Mouse (Mus musculus) common myeloid progenitor, adult 5-6 weeks (primary cell): Measurements from ENCODE around the gene Gm21739. TPM values are rescaled to one million over a fixed set of nuclear protein-coding genes. Genes with fewer than 3 reads are reported as not detected.
"Not testable (repeated sequence)": the region's sequence is repeated elsewhere in the genome, so short reads cannot be mapped to it uniquely, and the experiment has no call there.

Source experiments
- ATAC-seq: replicated peaks from 2 replicates; pipeline ENCODE4 v1.8.0; 2016; ENCODE audit warnings: low read depth, mild to moderate bottlenecking, moderate TSS enrichment, inconsistent platforms; ENCODE audit not compliant: poor library complexity, severe bottlenecking
- total RNA-seq: library from RNA; stranded (forward); fragments of 200-1000, 187-1606 nt; gene quantifications from 2 replicates; pipeline ENCODE4 v1.2.3, GENCODE M21; 2017

Gm21739 gene
- total RNA-seq, result not detected in 2 replicates

DNA sequence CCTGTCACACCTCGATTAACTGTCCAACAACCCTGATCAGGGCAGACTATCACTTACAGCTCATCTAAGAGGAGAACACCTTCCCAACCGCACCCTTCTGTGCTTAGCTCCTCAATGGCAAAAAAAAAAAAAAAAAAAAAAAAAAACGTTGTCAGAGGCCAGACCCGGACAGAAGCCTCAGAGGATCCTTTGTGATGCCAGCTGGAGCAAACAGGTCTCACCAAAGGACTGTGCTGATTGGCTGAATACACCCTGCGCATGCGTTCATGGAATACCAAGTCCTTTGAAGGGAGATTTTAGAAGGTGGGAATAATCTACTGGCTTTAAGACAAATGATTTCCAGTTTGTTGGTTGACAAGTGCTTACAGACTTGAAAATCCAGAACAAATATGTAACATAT, at the start of gene Gm21739:
Gm21739 (minus strand) TSS at position 101 of the 400 bp plus-strand sequence.
- not testable (repeated sequence) for ATAC-seq
